Mouse (Mus musculus): ENCODE results near the gene Dpp3. TPM values are rescaled to one million over a fixed set of nuclear protein-coding genes. Genes with fewer than 3 reads are reported as not detected.
"Not testable (repeated sequence)": the region's sequence is repeated elsewhere in the genome, so short reads cannot be mapped to it uniquely, and the experiment has no call there.

Gene Dpp3
- polyA plus RNA-seq, 1 experiment from 2014 or later = 133 TPM

DNA sequence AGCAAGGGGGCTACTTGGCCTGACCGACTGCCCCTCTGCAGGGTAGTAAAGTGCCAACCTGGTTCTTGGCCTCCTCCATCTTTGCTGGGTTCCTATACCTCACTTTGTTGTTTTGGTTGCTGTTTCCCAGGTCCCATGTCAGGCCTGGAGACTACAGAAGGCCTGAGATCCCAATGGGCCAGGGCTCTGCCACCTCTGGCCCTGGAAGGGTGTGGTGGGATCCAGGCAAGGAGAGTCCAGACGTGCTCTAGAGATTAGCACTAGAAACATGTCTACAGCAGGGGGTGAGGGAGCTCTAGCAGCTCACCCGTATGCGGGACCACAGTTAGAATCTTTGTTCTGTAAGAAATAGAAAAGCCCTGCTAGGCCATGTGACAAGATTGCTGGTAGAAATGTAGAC, 44.1 kb downstream of the Dpp3 start:
- Histone ChIP-seq H3K4me1 (ENCODE audit: control insufficient read depth, insufficient read depth, low read length) (no peaks in the 10 kb centered on the region), H3K9me3 (replicated peaks; ENCODE audit: control insufficient read depth, low read length) (no peaks in the 10 kb centered on the region), H3K36me3 (replicated peaks; ENCODE audit: control insufficient read depth, insufficient read depth, low read depth, low read length) (no peaks in the 10 kb centered on the region), H3K27ac (replicated peaks; ENCODE audit: low read depth, low read length) (no peak overlapping the region), H3K4me2 (ENCODE audit: low read depth, low read length) (no peak overlapping the region), H3K9ac (replicated peaks; ENCODE audit: low read length) (no peak overlapping the region), H3K27me3 (ENCODE audit: control insufficient read depth, insufficient read depth, low read length) (no peaks in the 10 kb centered on the region), H3K4me3 (ENCODE audit: low read depth, low read length) (no peak overlapping the region)
- 75% methylated on average over 4 of the region's 4 CpGs for WGBS
- DNase-seq (ENCODE audit: low spot score) = no peak
- ATAC-seq (replicated peaks; ENCODE audit: insufficient number of reproducible peaks, low FRiP score, low TSS enrichment, low read depth) = no peak

DNA sequence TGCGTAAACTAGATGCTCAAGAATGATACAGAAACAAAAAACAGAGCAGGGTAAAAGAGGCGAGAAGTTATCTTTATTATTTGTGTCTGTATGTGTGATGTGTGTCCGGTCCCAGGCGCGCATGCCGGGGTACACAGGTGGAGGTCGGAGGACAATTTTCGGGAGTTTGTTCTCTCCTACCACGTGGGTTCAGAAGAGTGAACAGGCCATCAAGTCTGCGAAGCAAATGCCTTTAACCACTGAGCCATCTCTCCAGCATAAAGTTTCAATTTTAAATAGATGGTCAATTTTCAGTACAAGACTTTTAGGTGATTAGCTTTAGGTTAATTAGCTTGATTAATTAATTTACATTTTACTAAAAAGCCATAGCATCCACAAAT, 48.8 kb downstream of the Dpp3 start:
- Histone ChIP-seq H3K9me3 (replicated peaks; ENCODE audit: control insufficient read depth, low read length) (no peaks in the 10 kb centered on the region), H3K27ac (replicated peaks; ENCODE audit: low read depth, low read length) (no peak overlapping the region), H3K4me2 (ENCODE audit: low read depth, low read length) (peak overlapping the region; percentile 96), H3K4me3 (ENCODE audit: low read depth, low read length) (peak overlapping the region; percentile 91), H3K36me3 (replicated peaks; ENCODE audit: control insufficient read depth, insufficient read depth, low read depth, low read length) (no peaks in the 10 kb centered on the region), H3K9ac (replicated peaks; ENCODE audit: low read length) (no peak overlapping the region; the same call in 1 of the 2 replicates), H3K27me3 (ENCODE audit: control insufficient read depth, insufficient read depth, low read length) (no peaks in the 10 kb centered on the region), H3K4me1 (ENCODE audit: control insufficient read depth, insufficient read depth, low read length) (no peaks in the 10 kb centered on the region; the same call in 1 of the 2 replicates)
- WGBS = 49% methylated on average over 10 of the region's 10 CpGs
- no peak for DNase-seq (ENCODE audit: low spot score)
- ATAC-seq (replicated peaks; ENCODE audit: insufficient number of reproducible peaks, low FRiP score, low TSS enrichment, low read depth) = no peak

DNA sequence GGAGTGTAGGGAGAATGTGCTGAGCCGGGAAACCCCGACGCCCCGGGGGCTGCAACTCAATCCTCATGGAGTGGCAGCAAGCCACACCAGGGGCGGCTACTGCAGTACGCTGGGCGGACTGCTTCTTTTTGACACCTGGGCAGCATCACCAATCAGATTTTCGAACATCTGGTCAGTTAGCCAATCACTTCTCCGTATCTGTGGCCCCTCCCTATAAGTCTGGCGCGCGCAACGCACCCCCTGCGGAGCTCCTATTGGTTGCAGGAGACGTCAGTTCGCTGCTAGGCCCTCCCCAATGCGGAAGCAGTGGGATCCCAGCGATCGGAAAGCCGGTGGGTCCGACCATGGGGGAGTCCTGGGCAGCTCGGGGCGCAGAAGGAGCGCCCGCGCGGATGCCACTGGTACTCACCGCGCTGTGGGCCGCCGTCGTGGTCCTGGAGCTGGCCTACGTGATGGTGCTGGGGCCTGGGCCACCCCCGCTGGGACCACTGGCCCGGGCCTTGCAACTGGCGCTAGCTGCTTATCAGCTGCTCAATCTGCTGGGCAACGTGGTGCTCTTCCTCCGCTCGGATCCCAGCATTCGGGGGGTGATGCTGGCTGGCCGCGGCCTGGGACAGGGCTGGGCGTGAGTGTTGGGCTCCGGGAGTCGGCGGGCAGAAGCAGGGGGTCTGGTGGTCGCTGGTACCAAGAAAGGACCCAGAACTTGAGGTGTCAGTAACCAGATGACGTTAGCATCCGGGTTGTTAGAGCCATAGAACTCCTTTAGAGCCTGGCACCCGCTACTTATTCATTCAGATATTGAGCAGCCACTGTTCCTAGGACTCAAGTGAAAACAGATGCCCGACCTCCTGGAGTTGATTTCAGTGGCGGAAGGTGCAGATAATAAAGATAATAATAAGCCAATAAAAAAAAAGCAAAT, 49.4 kb downstream of the Dpp3 start, which contains the start of gene Zdhhc24:
Gene Zdhhc24 (plus strand): TSS at position 264 of the 919 bp plus-strand sequence.
- peak within 1 kb of the TSS; percentile 91 for H3K4me3 ChIP-seq (ENCODE audit: low read depth, low read length)
- WGBS = 2% methylated on average over 52 of the region's 52 CpGs
- ATAC-seq (replicated peaks; ENCODE audit: insufficient number of reproducible peaks, low FRiP score, low TSS enrichment, low read depth) (peak; percentile 93), DNase-seq (ENCODE audit: low spot score) (peak; percentile 96)
- H3K4me2 ChIP-seq (ENCODE audit: low read depth, low read length) = peak within 1 kb of the TSS; percentile 96
- peak within 1 kb of the TSS; percentile 81 for H3K9ac ChIP-seq (replicated peaks; ENCODE audit: low read length)
- H3K9me3 ChIP-seq (replicated peaks; ENCODE audit: control insufficient read depth, low read length) = no peaks in the 10 kb centered on the region
- no peaks in the 10 kb centered on the region for H3K36me3 ChIP-seq (replicated peaks; ENCODE audit: control insufficient read depth, insufficient read depth, low read depth, low read length)
- peak within 1 kb of the TSS; percentile 52 for H3K27ac ChIP-seq (replicated peaks; ENCODE audit: low read depth, low read length)
- H3K4me1 ChIP-seq (ENCODE audit: control insufficient read depth, insufficient read depth, low read length) = no peaks in the 10 kb centered on the region; the same call in 1 of the 2 replicates
- no peaks in the 10 kb centered on the region for H3K27me3 ChIP-seq (ENCODE audit: control insufficient read depth, insufficient read depth, low read length)

DNA sequence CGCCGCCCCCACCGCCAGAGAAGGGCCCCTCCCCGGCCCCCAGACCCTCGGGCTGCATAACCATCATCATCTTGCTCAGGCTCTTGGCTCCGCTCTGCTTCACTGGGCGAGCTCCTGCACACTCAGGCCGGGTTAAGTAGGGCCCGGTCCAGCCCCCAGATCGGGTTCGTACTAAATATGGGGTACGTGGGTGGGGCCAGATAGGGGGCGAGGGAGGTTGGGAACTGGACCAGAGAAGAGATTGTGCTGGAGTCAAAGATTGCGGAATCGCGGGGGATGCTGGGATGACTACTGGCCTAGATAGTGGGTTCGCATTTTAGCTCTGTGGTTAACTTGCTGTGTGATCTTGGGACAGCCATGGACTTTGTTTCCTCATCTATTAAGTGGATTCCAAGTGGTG, 50.3 kb downstream of the Dpp3 start, which contains the start of gene Actn3:
Gene Actn3 (minus strand): TSS at position 125 of the 400 bp plus-strand sequence.
- Histone ChIP-seq H3K4me1 (ENCODE audit: control insufficient read depth, insufficient read depth, low read length) (no peaks in the 10 kb centered on the region; the same call in 1 of the 2 replicates), H3K36me3 (replicated peaks; ENCODE audit: control insufficient read depth, insufficient read depth, low read depth, low read length) (no peaks in the 10 kb centered on the region), H3K27ac (replicated peaks; ENCODE audit: low read depth, low read length) (peak within 1 kb of the TSS; percentile 52), H3K4me2 (ENCODE audit: low read depth, low read length) (peak within 1 kb of the TSS; percentile 96), H3K27me3 (ENCODE audit: control insufficient read depth, insufficient read depth, low read length) (no peaks in the 10 kb centered on the region), H3K4me3 (ENCODE audit: low read depth, low read length) (peak within 1 kb of the TSS; percentile 91), H3K9me3 (replicated peaks; ENCODE audit: control insufficient read depth, low read length) (no peaks in the 10 kb centered on the region), H3K9ac (replicated peaks; ENCODE audit: low read length) (peak within 1 kb of the TSS; percentile 81)
- peak; percentile 23 for DNase-seq (ENCODE audit: low spot score)
- 0 out of 2 replicates have a peak, but pooled peaks have one; percentile 21 for ATAC-seq (replicated peaks; ENCODE audit: insufficient number of reproducible peaks, low FRiP score, low TSS enrichment, low read depth)
- WGBS = 4% methylated on average over 17 of the region's 17 CpGs

DNA sequence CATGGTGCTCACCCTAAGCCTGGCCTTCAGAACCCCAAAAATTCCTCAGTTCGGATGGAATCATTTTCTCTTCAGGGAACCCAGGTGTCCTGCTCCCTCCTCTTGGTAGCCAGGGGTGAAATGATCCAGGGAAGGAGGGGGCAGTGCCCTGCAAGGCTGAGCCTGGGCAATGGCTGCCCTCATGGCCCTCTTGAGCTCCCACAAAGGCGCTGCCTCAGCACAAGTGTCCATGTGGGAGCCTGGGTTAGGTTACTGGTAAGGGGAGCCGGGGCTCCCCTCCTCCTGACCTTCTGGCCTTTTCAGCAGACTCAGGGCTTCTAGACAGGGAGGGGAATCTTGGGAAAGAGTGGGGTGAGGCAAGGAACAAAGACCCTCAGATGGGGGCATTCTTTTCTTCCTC, 51.3 kb downstream of the Dpp3 start:
- Histone ChIP-seq H3K9ac (replicated peaks; ENCODE audit: low read length) (no peak overlapping the region), H3K4me1 (ENCODE audit: control insufficient read depth, insufficient read depth, low read length) (no peaks in the 10 kb centered on the region; the same call in 1 of the 2 replicates), H3K4me2 (ENCODE audit: low read depth, low read length) (no peak overlapping the region), H3K9me3 (replicated peaks; ENCODE audit: control insufficient read depth, low read length) (no peaks in the 10 kb centered on the region), H3K4me3 (ENCODE audit: low read depth, low read length) (no peak overlapping the region), H3K27me3 (ENCODE audit: control insufficient read depth, insufficient read depth, low read length) (no peaks in the 10 kb centered on the region), H3K27ac (replicated peaks; ENCODE audit: low read depth, low read length) (no peak overlapping the region), H3K36me3 (replicated peaks; ENCODE audit: control insufficient read depth, insufficient read depth, low read depth, low read length) (no peaks in the 10 kb centered on the region)
- DNase-seq (ENCODE audit: low spot score) = no peak
- WGBS = 62% methylated on average over 3 of the region's 3 CpGs
- ATAC-seq (replicated peaks; ENCODE audit: insufficient number of reproducible peaks, low FRiP score, low TSS enrichment, low read depth) = no peak

DNA sequence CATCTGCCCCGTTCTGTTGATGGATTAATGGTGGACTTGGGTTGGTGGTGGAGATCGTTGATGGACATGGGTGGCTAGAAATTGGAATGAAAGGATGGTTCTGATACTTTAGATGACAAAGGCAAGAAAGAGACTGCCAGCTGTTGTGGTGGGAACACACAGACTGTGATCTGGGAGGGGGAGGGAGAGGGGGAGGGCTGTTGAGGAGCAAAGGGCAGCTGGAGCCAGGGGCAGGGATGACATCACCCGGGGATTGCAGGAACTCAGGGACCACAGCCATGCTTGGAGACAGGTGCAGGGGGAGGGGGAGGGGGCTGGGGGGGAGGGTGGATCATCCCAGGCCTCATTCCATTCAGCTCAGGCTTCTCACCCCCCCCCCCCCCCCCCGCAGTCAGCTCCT, 51.8 kb downstream of the Dpp3 start:
- no peaks in the 10 kb centered on the region for H3K27me3 ChIP-seq (ENCODE audit: control insufficient read depth, insufficient read depth, low read length)
- H3K27ac ChIP-seq (replicated peaks; ENCODE audit: low read depth, low read length) = no peak overlapping the region
- no peak overlapping the region for H3K4me3 ChIP-seq (ENCODE audit: low read depth, low read length)
- no peak for ATAC-seq (replicated peaks; ENCODE audit: insufficient number of reproducible peaks, low FRiP score, low TSS enrichment, low read depth)
- H3K36me3 ChIP-seq (replicated peaks; ENCODE audit: control insufficient read depth, insufficient read depth, low read depth, low read length) = no peaks in the 10 kb centered on the region
- no peak for DNase-seq (ENCODE audit: low spot score)
- no peaks in the 10 kb centered on the region for H3K9me3 ChIP-seq (replicated peaks; ENCODE audit: control insufficient read depth, low read length)
- no peak overlapping the region for H3K4me2 ChIP-seq (ENCODE audit: low read depth, low read length)
- no peaks in the 10 kb centered on the region; the same call in 1 of the 2 replicates for H3K4me1 ChIP-seq (ENCODE audit: control insufficient read depth, insufficient read depth, low read length)
- WGBS = 73% methylated on average over 3 of the region's 4 CpGs
- H3K9ac ChIP-seq (replicated peaks; ENCODE audit: low read length) = no peak overlapping the region

DNA sequence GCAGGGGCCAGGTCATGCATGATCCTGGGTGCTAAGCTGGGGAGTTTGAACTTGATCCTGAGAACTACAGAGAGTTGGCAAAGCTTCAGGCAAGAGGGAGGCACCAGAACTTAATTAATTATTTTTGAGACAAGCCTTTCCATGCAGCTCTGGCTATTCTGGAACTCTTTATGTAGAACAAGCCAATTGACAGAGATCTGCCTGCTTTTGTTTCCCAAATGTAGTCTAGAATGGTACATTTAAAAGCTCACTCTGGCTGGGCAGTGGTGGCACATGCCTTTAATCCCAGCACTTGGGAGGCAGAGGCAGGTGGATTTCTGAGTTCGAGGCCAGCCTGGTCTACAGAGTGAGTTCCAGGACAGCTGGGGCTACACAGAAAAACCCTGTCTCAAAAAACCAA, 53.5 kb downstream of the Dpp3 start:
- 69% methylated on average over 1 of the region's 1 CpGs for WGBS
- not testable (repeated sequence) for H3K4me1 ChIP-seq (ENCODE audit: control insufficient read depth, insufficient read depth, low read length); H3K4me2 ChIP-seq (ENCODE audit: low read depth, low read length); ATAC-seq (replicated peaks; ENCODE audit: insufficient number of reproducible peaks, low FRiP score, low TSS enrichment, low read depth); H3K9ac ChIP-seq (replicated peaks; ENCODE audit: low read length); H3K27me3 ChIP-seq (ENCODE audit: control insufficient read depth, insufficient read depth, low read length); DNase-seq (ENCODE audit: low spot score); H3K27ac ChIP-seq (replicated peaks; ENCODE audit: low read depth, low read length); H3K36me3 ChIP-seq (replicated peaks; ENCODE audit: control insufficient read depth, insufficient read depth, low read depth, low read length); H3K4me3 ChIP-seq (ENCODE audit: low read depth, low read length); H3K9me3 ChIP-seq (replicated peaks; ENCODE audit: control insufficient read depth, low read length)

DNA sequence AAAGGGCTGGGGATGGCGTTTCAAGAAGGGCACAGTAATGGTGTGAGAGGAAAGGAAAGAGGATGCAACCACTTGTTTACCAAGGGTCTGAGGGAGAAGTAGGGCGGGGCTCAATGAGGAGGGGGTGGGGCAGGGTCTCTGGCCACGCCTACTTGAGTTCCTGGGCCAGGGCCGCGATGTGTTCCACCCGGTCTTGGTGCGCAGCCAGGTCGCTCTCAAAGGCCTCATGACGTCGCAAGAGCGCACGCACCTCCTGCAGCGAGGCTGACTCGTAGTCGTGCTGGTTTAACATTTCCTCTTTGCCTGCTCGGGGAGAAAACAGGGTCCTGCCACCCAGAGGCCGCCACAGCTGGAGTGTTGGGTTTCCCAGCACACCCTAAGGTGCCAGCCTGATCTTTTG, 62.9 kb downstream of the Dpp3 start:
- peak; percentile 14 for DNase-seq (ENCODE audit: low spot score)
- Histone ChIP-seq H3K9me3 (replicated peaks; ENCODE audit: control insufficient read depth, low read length) (no peaks in the 10 kb centered on the region), H3K4me1 (ENCODE audit: control insufficient read depth, insufficient read depth, low read length) (no peaks in the 10 kb centered on the region), H3K27me3 (ENCODE audit: control insufficient read depth, insufficient read depth, low read length) (no peaks in the 10 kb centered on the region; the same call in 1 of the 2 replicates), H3K4me2 (ENCODE audit: low read depth, low read length) (peak overlapping the region; percentile 3; the same call in 1 of the 2 replicates), H3K9ac (replicated peaks; ENCODE audit: low read length) (no peak overlapping the region), H3K4me3 (ENCODE audit: low read depth, low read length) (no peak overlapping the region), H3K36me3 (replicated peaks; ENCODE audit: control insufficient read depth, insufficient read depth, low read depth, low read length) (no peaks in the 10 kb centered on the region), H3K27ac (replicated peaks; ENCODE audit: low read depth, low read length) (no peak overlapping the region)
- WGBS = 7% methylated on average over 16 of the region's 17 CpGs
- no peak for ATAC-seq (replicated peaks; ENCODE audit: insufficient number of reproducible peaks, low FRiP score, low TSS enrichment, low read depth)

Measured in embryonic facial prominence, embryonic 11.5 days (tissue).